Mouse (Mus musculus) hindbrain, embryonic 12.5 days (tissue): ENCODE data around the gene Cd99l2. TPM values are rescaled to one million over a fixed set of nuclear protein-coding genes. Genes with fewer than 3 reads are reported as not detected.

Experiments used
- ATAC-seq: fragments of 200-750 bp; cut with Nextera tagmentation; 2 replicates; pipeline ENCODE4 v1.8.0; 2017; ENCODE audit warnings: moderate TSS enrichment; ENCODE audit not compliant: low FRiP score
- H3K27ac ChIP-seq: fragments of 300-500 bp; sonication (generic); 2 replicates; pipeline ENCODE4 v1.5.1; 2016; ENCODE audit warnings: mild to moderate bottlenecking
- H3K27me3 ChIP-seq: fragments of 300-500 bp; sonication (generic); 2 replicates; pipeline ENCODE4 v1.6.1; 2016; ENCODE audit warnings: mild to moderate bottlenecking
- H3K36me3 ChIP-seq: fragments of 300-500 bp; sonication (generic); 2 replicates; pipeline ENCODE4 v1.6.1; 2016; ENCODE audit warnings: mild to moderate bottlenecking
- H3K4me1 ChIP-seq: fragments of 300-500 bp; sonication (generic); 2 replicates; pipeline ENCODE4 v1.6.1; 2016
- H3K4me2 ChIP-seq: fragments of 300-500 bp; sonication (generic); replicated peaks from 2 replicates; pipeline ENCODE4 v1.6.1; 2016; ENCODE audit warnings: mild to moderate bottlenecking
- H3K4me3 ChIP-seq: fragments of 300-500 bp; sonication (generic); 2 replicates; pipeline ENCODE4 v1.5.1; 2016; ENCODE audit warnings: mild to moderate bottlenecking
- H3K9ac ChIP-seq: fragments of 300-500 bp; sonication (generic); 2 replicates; pipeline ENCODE4 v1.6.1; 2016; ENCODE audit warnings: mild to moderate bottlenecking, moderate library complexity
- H3K9me3 ChIP-seq: fragments of 300-500 bp; sonication (generic); replicated peaks from 2 replicates; pipeline ENCODE4 v1.6.1; 2016; ENCODE audit warnings: mild to moderate bottlenecking
- WGBS: fragments of 180-500 bp; shearing (Covaris S2); methylation state at CpG from one replicate; pipeline ENCODE4 v1.1.7; 2016; 5-methylcytosine and 5-hydroxymethylcytosine counted together
- microRNA-seq: library from miRNA; unstranded; fragments of <30 nt; microRNA quantifications from one replicate; pipeline ENCODE4, GENCODE M21; 2017
- polyA plus RNA-seq: library from polyadenylated mRNA; unstranded; fragments of >200 nt; fragmentation: Nextera tagmentation; extraction: Ambion mirVana; gene quantifications from 2 replicates; pipeline ENCODE4 v1.2.1, GENCODE M21; 2016

Gene Cd99l2
- polyA plus RNA-seq, 1 experiment from 2014 or later, result 46.1 TPM

DNA sequence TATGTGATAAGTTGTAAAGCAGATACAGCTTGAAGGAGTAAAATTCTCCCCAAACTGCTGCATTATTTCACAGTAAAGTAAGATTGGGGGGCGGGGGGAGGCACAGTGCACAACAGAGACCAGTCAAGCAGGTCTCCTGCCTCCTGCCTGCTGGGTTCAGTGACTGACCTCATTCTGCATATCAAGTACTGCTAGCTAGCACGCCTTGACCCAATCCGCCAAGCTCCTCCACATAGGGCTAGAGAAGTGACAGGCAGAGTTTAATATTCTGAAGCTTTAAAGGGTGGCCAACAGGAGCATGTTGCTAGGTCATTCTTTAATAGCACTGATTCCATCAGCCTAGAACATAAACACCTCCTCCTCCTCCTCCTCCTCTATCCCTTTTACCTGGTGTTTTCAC lies 79.9 kb downstream of the Cd99l2 start:
- Histone ChIP-seq H3K9ac (no peak overlapping the region), H3K27ac (no peak overlapping the region), H3K36me3 (no peaks in the 10 kb centered on the region), H3K4me1 (no peaks in the 10 kb centered on the region), H3K4me3 (no peak overlapping the region), H3K4me2 (no peak overlapping the region), H3K9me3 (no peaks in the 10 kb centered on the region), H3K27me3 (no peaks in the 10 kb centered on the region)
- 63% methylated on average over 3 of the region's 3 CpGs for WGBS
- no peak for ATAC-seq

DNA sequence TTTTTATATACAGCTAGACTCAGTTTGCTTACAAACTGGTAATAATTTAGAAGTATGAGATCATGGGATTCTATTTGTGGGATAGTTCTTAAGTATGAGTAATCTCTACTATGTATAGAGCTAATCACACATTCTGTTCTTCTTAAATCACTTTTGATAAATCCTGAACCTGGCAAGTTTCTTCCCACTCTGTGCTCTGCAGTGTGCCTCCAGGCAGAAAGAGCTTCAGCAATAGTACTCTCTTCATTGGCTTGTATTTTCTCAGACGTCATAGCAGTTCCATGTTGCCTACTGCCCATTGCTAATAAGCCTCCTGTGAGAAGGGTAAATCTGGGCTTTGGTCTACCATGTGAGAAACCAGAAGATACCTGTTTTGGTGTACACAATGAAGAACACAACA lies 84.3 kb downstream of the Cd99l2 start:
- no peak for ATAC-seq
- Histone ChIP-seq H3K36me3 (no peaks in the 10 kb centered on the region), H3K4me3 (no peak overlapping the region), H3K27ac (no peak overlapping the region), H3K27me3 (no peaks in the 10 kb centered on the region), H3K4me2 (no peak overlapping the region), H3K9ac (no peak overlapping the region), H3K4me1 (no peaks in the 10 kb centered on the region), H3K9me3 (no peaks in the 10 kb centered on the region)
- WGBS, result 63% methylated on average over 1 of the region's 1 CpGs

DNA sequence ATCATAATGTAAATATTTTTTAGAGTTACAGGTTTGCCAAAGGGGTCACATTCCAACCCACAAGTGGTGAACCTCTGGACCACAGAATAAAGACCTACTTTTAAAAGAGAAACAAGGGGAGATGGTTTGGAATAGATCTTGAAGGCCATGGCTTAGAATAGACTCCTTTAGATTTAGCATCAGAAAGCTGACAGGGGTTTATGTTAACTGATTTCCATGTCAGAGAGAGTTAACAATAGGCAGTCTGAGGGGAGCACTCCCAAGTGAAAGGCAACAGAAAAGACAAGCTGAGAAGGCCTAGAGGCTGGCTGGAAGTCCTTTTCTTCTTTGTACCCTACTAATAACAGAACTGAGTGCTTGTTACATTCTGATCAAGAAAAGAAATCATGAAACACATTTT lies 86.4 kb downstream of the Cd99l2 start:
- Histone ChIP-seq H3K4me3 (no peak overlapping the region), H3K27me3 (no peaks in the 10 kb centered on the region), H3K9ac (no peak overlapping the region), H3K9me3 (no peaks in the 10 kb centered on the region), H3K36me3 (0 out of 2 replicates have a peak, but pooled peaks cover 3% of the 10 kb centered on the region), H3K27ac (no peak overlapping the region), H3K4me2 (no peak overlapping the region), H3K4me1 (no peaks in the 10 kb centered on the region)
- ATAC-seq, result no peak

DNA sequence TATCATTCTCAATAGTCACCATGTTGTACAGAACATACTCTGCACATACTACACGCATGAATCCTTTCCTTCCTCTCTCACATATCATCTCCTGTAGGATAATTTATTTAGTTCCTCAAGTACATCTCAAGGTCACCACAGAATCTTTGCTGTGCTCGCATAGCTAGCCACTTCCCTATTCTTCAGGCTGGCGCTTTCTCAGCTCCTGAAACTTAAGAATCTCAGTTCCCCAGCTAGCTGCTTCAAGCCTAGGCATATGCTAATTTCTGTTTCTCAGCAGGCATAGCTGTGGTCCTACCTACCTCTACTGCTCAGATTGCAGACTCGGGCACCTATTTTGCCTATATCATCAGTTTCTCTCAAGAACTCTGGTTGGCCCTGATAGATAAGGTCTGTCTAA lies 96.3 kb downstream of the Cd99l2 start:
- Histone ChIP-seq H3K9me3 (no peaks in the 10 kb centered on the region), H3K27me3 (no peaks in the 10 kb centered on the region), H3K4me3 (no peak overlapping the region), H3K4me2 (no peak overlapping the region), H3K9ac (no peak overlapping the region), H3K4me1 (no peaks in the 10 kb centered on the region), H3K27ac (no peak overlapping the region), H3K36me3 (no peaks in the 10 kb centered on the region)
- WGBS, result 79% methylated on average over 4 of the region's 4 CpGs
- ATAC-seq, result no peak

DNA sequence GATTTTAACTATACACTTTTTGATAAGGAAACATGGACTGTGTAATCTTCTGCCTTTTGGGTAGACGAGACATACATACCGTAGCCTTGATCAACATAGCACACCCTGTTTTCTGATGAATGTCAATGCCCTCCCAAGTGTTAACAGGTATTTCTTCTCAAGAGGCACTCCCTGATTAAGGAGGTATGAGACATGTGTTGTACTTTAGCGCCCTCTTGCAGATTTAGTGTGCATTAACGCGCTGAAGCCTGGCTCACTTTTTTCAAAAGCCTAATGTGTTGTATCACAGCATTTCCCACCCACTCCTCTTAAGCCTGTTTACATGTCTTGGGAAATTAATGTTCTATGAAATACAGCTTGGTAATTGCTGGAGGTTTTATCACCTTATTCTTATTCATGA lies 111.1 kb downstream of the Cd99l2 start:
- no peaks in the 10 kb centered on the region for H3K36me3 ChIP-seq
- H3K27me3 ChIP-seq, result no peaks in the 10 kb centered on the region
- no peak for ATAC-seq
- no peak overlapping the region for H3K9ac ChIP-seq
- H3K4me2 ChIP-seq, result no peak overlapping the region
- H3K4me1 ChIP-seq, result no peaks in the 10 kb centered on the region
- 44% methylated on average over 5 of the region's 5 CpGs for WGBS
- H3K9me3 ChIP-seq, result no peaks in the 10 kb centered on the region
- H3K27ac ChIP-seq, result no peak overlapping the region
- no peak overlapping the region for H3K4me3 ChIP-seq

DNA sequence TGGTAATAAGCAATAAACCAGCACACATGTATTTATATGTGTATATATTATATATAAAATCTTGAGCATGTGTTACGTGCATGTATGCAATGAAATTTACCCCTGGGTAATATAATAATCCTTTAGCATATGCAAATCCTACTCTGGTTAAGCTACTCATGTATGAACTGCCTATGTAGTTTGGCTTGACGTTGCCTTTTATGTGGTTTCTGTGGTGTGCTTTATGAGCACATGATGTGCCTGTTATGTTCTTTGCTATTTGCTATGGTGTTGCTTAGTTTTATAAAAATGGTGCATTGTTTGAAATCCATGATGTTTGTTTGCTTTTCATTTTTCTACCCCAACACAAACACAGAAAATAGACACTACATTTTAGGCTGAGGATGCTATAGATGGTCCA lies 114.2 kb downstream of the Cd99l2 start:
- Histone ChIP-seq H3K9ac (no peak overlapping the region), H3K36me3 (no peaks in the 10 kb centered on the region), H3K9me3 (no peaks in the 10 kb centered on the region), H3K4me2 (no peak overlapping the region), H3K27me3 (no peaks in the 10 kb centered on the region), H3K27ac (no peak overlapping the region), H3K4me1 (no peaks in the 10 kb centered on the region), H3K4me3 (no peak overlapping the region)
- WGBS, result 84% methylated on average over 2 of the region's 2 CpGs
- no peak for ATAC-seq

DNA sequence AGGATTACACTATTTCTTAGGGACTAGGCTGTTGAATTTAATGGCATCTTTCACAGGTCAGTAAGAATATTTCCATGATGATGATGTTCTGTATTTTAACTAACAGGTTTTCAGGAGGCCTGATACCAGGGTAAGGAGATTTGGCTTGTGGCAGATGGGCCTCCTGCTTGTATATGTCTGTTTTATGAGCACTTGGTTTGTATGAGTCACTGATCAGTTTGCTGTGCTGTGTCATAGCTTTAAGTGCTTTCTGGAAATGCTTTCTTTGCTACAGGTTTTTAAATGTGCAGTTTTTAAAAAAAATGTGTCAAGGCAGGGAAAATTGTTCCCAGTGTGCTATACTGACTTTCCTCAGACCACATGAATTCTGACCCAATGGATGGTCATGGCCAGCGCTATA lies 115.9 kb downstream of the Cd99l2 start:
- Histone ChIP-seq H3K9me3 (no peaks in the 10 kb centered on the region), H3K4me1 (no peaks in the 10 kb centered on the region), H3K4me3 (no peak overlapping the region), H3K9ac (no peak overlapping the region), H3K27me3 (no peaks in the 10 kb centered on the region), H3K36me3 (no peaks in the 10 kb centered on the region), H3K4me2 (no peak overlapping the region), H3K27ac (no peak overlapping the region)
- no peak for ATAC-seq
- 95% methylated on average over 1 of the region's 1 CpGs for WGBS

Small RNAs within 50 kb of the gene (microRNA-seq; reads per million reads assigned to microRNA genes)
- gene Gm23945, result not detected

Other genes with a start within 250 kb of the Cd99l2 start
- 18.4 and 21.7 TPM in 2 replicates for gene Mtmr1, start 128.1 kb downstream of the Cd99l2 start, polyA plus RNA-seq
- 578 and 611 TPM in 2 replicates for gene Hmgb3, start 63.1 kb upstream of the Cd99l2 start, polyA plus RNA-seq
- gene Gpr50, start 170.8 kb upstream of the Cd99l2 start, polyA plus RNA-seq, result 1.3 and 1.8 TPM in 2 replicates